Mouse (Mus musculus): ENCODE data around the gene Rpl36a-ps1. TPM values are rescaled to one million over a fixed set of nuclear protein-coding genes. Genes with fewer than 3 reads are reported as not detected.

Rpl36a-ps1 gene
- polyA plus RNA-seq (2015; fragmentation: Nextera tagmentation; extraction: Ambion mirVana) = 2.3 and 2.9 TPM in 2 replicates

GRCm38 (mm10) chr14:98994218-98994617, at the start of gene Rpl36a-ps1:
Gene Rpl36a-ps1 (minus strand): TSS chr14:98994318.

Other genes with a start within 250 kb of the Rpl36a-ps1 start
- 50.3 and 51.5 TPM in 2 replicates for gene Mzt1, start 51.8 kb upstream of the Rpl36a-ps1 start, polyA plus RNA-seq (2015; fragmentation: Nextera tagmentation; extraction: Ambion mirVana)
- gene Bora, start 51.9 kb upstream of the Rpl36a-ps1 start, polyA plus RNA-seq (2015; fragmentation: Nextera tagmentation; extraction: Ambion mirVana) = 10.6 and 11.5 TPM in 2 replicates
- gene Pibf1, start 105.1 kb upstream of the Rpl36a-ps1 start, polyA plus RNA-seq (2015; fragmentation: Nextera tagmentation; extraction: Ambion mirVana) = 12.9 and 13.9 TPM in 2 replicates
- gene Dis3, start 105.5 kb upstream of the Rpl36a-ps1 start, polyA plus RNA-seq (2015; fragmentation: Nextera tagmentation; extraction: Ambion mirVana) = 12.3 and 13.9 TPM in 2 replicates